Mouse (Mus musculus): ENCODE measurements around the gene Unc13a. TPM values are rescaled to one million over a fixed set of nuclear protein-coding genes. Genes with fewer than 3 reads are reported as not detected.

Unc13a gene
- polyA plus RNA-seq, 1 experiment from 2014 or later = 9.1 TPM

Other genes starting within 250 kb of the Unc13a start
- 38.5 and 40.0 TPM in 2 replicates for gene Abhd8, start 208.1 kb downstream of the Unc13a start, polyA plus RNA-seq (2014; fragmentation: Nextera tagmentation; extraction: Ambion mirVana)
- 231 and 239 TPM in 2 replicates for gene Mrpl34, start 206.8 kb downstream of the Unc13a start, polyA plus RNA-seq (2014; fragmentation: Nextera tagmentation; extraction: Ambion mirVana)
- 143 and 155 TPM in 2 replicates for gene Dda1, start 202.6 kb downstream of the Unc13a start, polyA plus RNA-seq (2014; fragmentation: Nextera tagmentation; extraction: Ambion mirVana)
- 5.1 and 5.8 TPM in 2 replicates for gene Ano8, start 185.8 kb downstream of the Unc13a start, polyA plus RNA-seq (2014; fragmentation: Nextera tagmentation; extraction: Ambion mirVana)
- gene Gtpbp3, start 183.7 kb downstream of the Unc13a start, polyA plus RNA-seq (2014; fragmentation: Nextera tagmentation; extraction: Ambion mirVana) = 3.7 and 3.8 TPM in 2 replicates
- gene Plvap, start 160.0 kb downstream of the Unc13a start, polyA plus RNA-seq (2014; fragmentation: Nextera tagmentation; extraction: Ambion mirVana) = 35.3 and 37.2 TPM in 2 replicates
- gene Ccdc194, start 146.0 kb downstream of the Unc13a start, polyA plus RNA-seq (2014; fragmentation: Nextera tagmentation; extraction: Ambion mirVana) = 0.51 and 0.71 TPM in 2 replicates
- gene Bst2, start 134.3 kb downstream of the Unc13a start, polyA plus RNA-seq (2014; fragmentation: Nextera tagmentation; extraction: Ambion mirVana) = 2.2 and 5.7 TPM in 2 replicates
- 54.3 and 61.1 TPM in 2 replicates for gene Mvb12a, start 128.8 kb downstream of the Unc13a start, polyA plus RNA-seq (2014; fragmentation: Nextera tagmentation; extraction: Ambion mirVana)
- gene Tmem221, start 112.9 kb downstream of the Unc13a start, polyA plus RNA-seq (2014; fragmentation: Nextera tagmentation; extraction: Ambion mirVana) = 0.28 and 0.47 TPM in 2 replicates
- not detected in 2 replicates for gene Nxnl1, start 105.2 kb downstream of the Unc13a start, polyA plus RNA-seq (2014; fragmentation: Nextera tagmentation; extraction: Ambion mirVana)
- 13.7 and 18.2 TPM in 2 replicates for gene Slc27a1, start 102.9 kb downstream of the Unc13a start, polyA plus RNA-seq (2014; fragmentation: Nextera tagmentation; extraction: Ambion mirVana)
- gene Pgls, start 79.6 kb downstream of the Unc13a start, polyA plus RNA-seq (2014; fragmentation: Nextera tagmentation; extraction: Ambion mirVana) = 228 TPM in 2 replicates
- gene Fam129c, start 74.1 kb downstream of the Unc13a start, polyA plus RNA-seq (2014; fragmentation: Nextera tagmentation; extraction: Ambion mirVana) = 3.3 and 3.6 TPM in 2 replicates
- 41.3 and 42.5 TPM in 2 replicates for gene Colgalt1, start 60.8 kb downstream of the Unc13a start, polyA plus RNA-seq (2014; fragmentation: Nextera tagmentation; extraction: Ambion mirVana)
- gene Jak3, start 4.5 kb upstream of the Unc13a start, polyA plus RNA-seq (2014; fragmentation: Nextera tagmentation; extraction: Ambion mirVana) = 0.99 and 1.4 TPM in 2 replicates
- 0.35 and 0.37 TPM in 2 replicates for gene Insl3, start 17.5 kb upstream of the Unc13a start, polyA plus RNA-seq (2014; fragmentation: Nextera tagmentation; extraction: Ambion mirVana)
- gene B3gnt3, start 30.0 kb upstream of the Unc13a start, polyA plus RNA-seq (2014; fragmentation: Nextera tagmentation; extraction: Ambion mirVana) = 0.36 and 0.45 TPM in 2 replicates
- 13.6 and 15.0 TPM in 2 replicates for gene Fcho1, start 54.0 kb upstream of the Unc13a start, polyA plus RNA-seq (2014; fragmentation: Nextera tagmentation; extraction: Ambion mirVana)
- gene Zfp709, start 210.3 kb upstream of the Unc13a start, polyA plus RNA-seq (2014; fragmentation: Nextera tagmentation; extraction: Ambion mirVana) = 6.6 and 8.2 TPM in 2 replicates
- gene Zfp882, start 236.9 kb upstream of the Unc13a start, polyA plus RNA-seq (2014; fragmentation: Nextera tagmentation; extraction: Ambion mirVana) = 9.1 and 12.4 TPM in 2 replicates
- 40.2 and 43.5 TPM in 2 replicates for gene Zfp617, start 236.9 kb upstream of the Unc13a start, polyA plus RNA-seq (2014; fragmentation: Nextera tagmentation; extraction: Ambion mirVana)